Mouse (Mus musculus) forebrain, embryonic 12.5 days (tissue): Measurements from ENCODE around the gene Cacng8. TPM values are rescaled to one million over a fixed set of nuclear protein-coding genes. Genes with fewer than 3 reads are reported as not detected.
"Not testable (repeated sequence)": the region's sequence is repeated elsewhere in the genome, so short reads cannot be mapped to it uniquely, and the experiment has no call there.

ENCODE experiments used
- ATAC-seq: fragments of 200-750 bp; cut with Nextera tagmentation; 2 replicates; pipeline ENCODE4 v1.8.0; 2017; ENCODE audit warnings: moderate TSS enrichment; ENCODE audit not compliant: low FRiP score
- H3K27ac ChIP-seq: fragments of 300-500 bp; sonication (generic); 2 replicates; pipeline ENCODE4 v1.5.1; 2016; ENCODE audit warnings: mild to moderate bottlenecking
- H3K27me3 ChIP-seq: fragments of 300-500 bp; sonication (generic); 2 replicates; pipeline ENCODE4 v1.6.1; 2016; ENCODE audit warnings: mild to moderate bottlenecking
- H3K36me3 ChIP-seq: fragments of 300-500 bp; sonication (generic); replicated peaks from 2 replicates; pipeline ENCODE4 v1.6.1; 2016; ENCODE audit warnings: mild to moderate bottlenecking
- H3K4me1 ChIP-seq: fragments of 300-500 bp; sonication (generic); 2 replicates; pipeline ENCODE4 v1.6.1; 2016
- H3K4me2 ChIP-seq: fragments of 300-500 bp; sonication (generic); 2 replicates; pipeline ENCODE4 v1.6.1; 2016; ENCODE audit warnings: mild to moderate bottlenecking, moderate library complexity
- H3K4me3 ChIP-seq: fragments of 300-500 bp; sonication (generic); replicated peaks from 2 replicates; pipeline ENCODE4 v1.5.1; 2016; ENCODE audit warnings: mild to moderate bottlenecking
- H3K9ac ChIP-seq: fragments of 300-500 bp; sonication (generic); 2 replicates; pipeline ENCODE4 v1.6.1; 2016; ENCODE audit warnings: mild to moderate bottlenecking
- H3K9me3 ChIP-seq: fragments of 300-500 bp; sonication (generic); 2 replicates; pipeline ENCODE4 v1.6.1; 2016
- WGBS: fragments of 180-500 bp; shearing (Covaris S2); methylation state at CpG from one replicate; pipeline ENCODE4 v1.1.7; 2016; 5-methylcytosine and 5-hydroxymethylcytosine counted together
- polyA plus RNA-seq: library from polyadenylated mRNA; unstranded; fragments of >200 nt; fragmentation: Nextera tagmentation; extraction: Ambion mirVana; gene quantifications from 2 replicates; pipeline ENCODE4 v1.2.1, GENCODE M21; 2016

Cacng8 gene
- polyA plus RNA-seq, 1 experiment from 2014 or later: 8.2 TPM

GRCm38 (mm10) chr7:3389444-3390412 lies 755 bp upstream of the Cacng8 start:
- H3K4me1 ChIP-seq: peaks cover 31% of the 10 kb centered on the region
- H3K4me3 ChIP-seq: peak overlapping the region; percentile 47
- no peaks in the 10 kb centered on the region for H3K27me3 ChIP-seq
- no peaks in the 10 kb centered on the region for H3K9me3 ChIP-seq
- peaks cover 9% of the 10 kb centered on the region for H3K36me3 ChIP-seq
- peak overlapping the region; percentile 71 for H3K27ac ChIP-seq
- peak overlapping the region; percentile 59 for H3K9ac ChIP-seq
- peak; percentile 73 for ATAC-seq
- H3K4me2 ChIP-seq: peak overlapping the region; percentile 69
- WGBS: 5% methylated on average over 14 of the region's 17 CpGs

GRCm38 (mm10) chr7:3391081-3391451 lies 583 bp downstream of the Cacng8 start:
- Histone ChIP-seq H3K9me3 (no peaks in the 10 kb centered on the region), H3K36me3 (peaks cover 17% of the 10 kb centered on the region), H3K9ac (peak overlapping the region; percentile 73), H3K27me3 (no peaks in the 10 kb centered on the region), H3K4me2 (peak overlapping the region; percentile 69), H3K27ac (peak overlapping the region; percentile 46; the same call in 1 of the 2 replicates), H3K4me1 (peaks cover 31% of the 10 kb centered on the region), H3K4me3 (peak overlapping the region; percentile 47)
- WGBS: under 1% methylated on average over 12 of the region's 12 CpGs
- ATAC-seq: peak; percentile 36

DNA sequence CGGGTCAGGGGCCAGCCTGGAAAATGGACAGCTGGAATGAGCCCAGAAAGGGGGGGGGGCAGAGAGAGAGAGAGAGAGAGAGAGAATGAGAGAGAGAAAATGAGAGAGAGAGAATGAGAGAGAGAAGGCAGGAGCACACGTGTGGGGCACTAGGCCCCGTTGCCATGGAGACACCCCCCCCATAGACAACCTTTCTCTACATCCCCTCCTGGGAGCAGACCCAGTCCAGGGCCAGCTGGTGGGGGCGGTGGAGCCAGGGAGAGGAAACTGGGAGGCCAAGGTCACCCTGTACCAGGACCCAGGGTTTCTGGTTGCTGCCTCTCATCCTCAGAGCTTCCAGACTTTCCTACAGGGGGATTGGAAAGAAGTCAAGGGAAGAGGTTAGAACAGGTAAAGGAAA lies 1.3 kb downstream of the Cacng8 start:
- WGBS: 10% methylated on average over 4 of the region's 4 CpGs
- peak overlapping the region; percentile 73; the same call in 1 of the 2 replicates for H3K9ac ChIP-seq
- no peaks in the 10 kb centered on the region for H3K9me3 ChIP-seq
- peak overlapping the region; percentile 61; the same call in 1 of the 2 replicates for H3K27ac ChIP-seq
- peaks cover 31% of the 10 kb centered on the region for H3K4me1 ChIP-seq
- no peaks in the 10 kb centered on the region for H3K27me3 ChIP-seq
- H3K36me3 ChIP-seq: peaks cover 17% of the 10 kb centered on the region
- peak; percentile 51 for ATAC-seq
- peak overlapping the region; percentile 47 for H3K4me3 ChIP-seq
- peak overlapping the region; percentile 69 for H3K4me2 ChIP-seq

- H3K4me2 ChIP-seq: peak overlapping the region; percentile 10; the same call in 1 of the 2 replicates
These were observed 6.9 kb downstream of the Cacng8 start for GRCm38 (mm10) chr7:3397355-3397754.

DNA sequence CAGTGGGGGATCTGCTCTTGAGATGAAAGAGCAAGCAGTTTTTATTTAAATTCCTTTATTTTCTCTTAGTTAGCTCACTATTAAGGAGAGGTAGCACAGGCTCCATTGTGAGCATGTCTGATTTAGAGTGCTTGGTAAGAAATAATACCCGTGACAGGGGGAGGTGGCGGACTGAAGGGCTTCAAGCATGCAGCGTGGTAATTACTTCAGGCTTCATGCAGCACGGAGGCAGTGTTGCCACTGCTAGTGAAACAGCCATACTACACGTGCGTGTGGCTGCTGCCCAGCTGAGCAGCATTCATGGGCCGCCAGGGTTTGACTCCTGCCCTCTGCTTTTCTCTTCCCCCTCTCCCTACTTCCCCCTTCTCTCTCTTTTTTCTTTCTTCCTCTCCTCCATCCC lies 7.3 kb downstream of the Cacng8 start:
- 17% methylated on average over 7 of the region's 7 CpGs for WGBS

More at GRCm38 (mm10) chr7:3397355-3397754, 6.9 kb downstream of the Cacng8 start:
- Histone ChIP-seq H3K9me3 (no peaks in the 10 kb centered on the region), H3K27me3 (no peaks in the 10 kb centered on the region), H3K27ac (no peak overlapping the region; the same call in 1 of the 2 replicates), H3K4me3 (no peak overlapping the region), H3K4me1 (peaks cover 14% of the 10 kb centered on the region), H3K36me3 (peaks cover 17% of the 10 kb centered on the region), H3K9ac (no peak overlapping the region)
- peak; percentile 42; the same call in 1 of the 2 replicates for ATAC-seq
- 57% methylated on average over 9 of the region's 10 CpGs for WGBS

DNA sequence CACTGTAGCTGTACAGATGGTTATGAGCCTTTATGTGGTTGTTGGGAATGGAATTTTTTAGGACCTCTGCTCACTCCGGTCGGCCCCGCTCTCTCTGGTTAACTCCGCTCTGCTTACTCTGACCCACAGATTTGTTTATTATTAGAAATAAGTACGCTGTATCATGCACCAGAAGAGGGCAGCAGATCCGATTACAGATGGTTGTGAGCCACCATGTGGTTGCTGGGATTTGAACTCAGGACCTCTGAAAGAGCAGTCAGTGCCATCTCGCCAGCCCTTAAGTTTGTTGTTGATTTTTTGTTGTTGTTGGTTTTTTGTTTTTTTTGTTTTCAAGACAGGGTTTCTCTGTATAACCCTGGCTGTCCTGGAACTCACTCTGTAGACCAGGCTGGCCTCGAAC lies 7.9 kb downstream of the Cacng8 start:
- not testable (repeated sequence) for H3K9ac ChIP-seq, H3K4me2 ChIP-seq, H3K27ac ChIP-seq, H3K27me3 ChIP-seq, H3K9me3 ChIP-seq, H3K4me3 ChIP-seq, ATAC-seq
- Histone ChIP-seq H3K36me3 (peaks cover 17% of the 10 kb centered on the region), H3K4me1 (peaks cover 12% of the 10 kb centered on the region)
- WGBS: 94% methylated on average over 8 of the region's 8 CpGs

More for the DNA sequence above, 7.3 kb downstream of the Cacng8 start:
- peak overlapping the region; percentile 10; the same call in 1 of the 2 replicates for H3K4me2 ChIP-seq
- peaks cover 17% of the 10 kb centered on the region for H3K36me3 ChIP-seq
- no peaks in the 10 kb centered on the region for H3K27me3 ChIP-seq
- no peaks in the 10 kb centered on the region for H3K9me3 ChIP-seq
- no peak overlapping the region for H3K4me3 ChIP-seq
- no peak overlapping the region; the same call in 1 of the 2 replicates for H3K9ac ChIP-seq
- ATAC-seq: peak; percentile 66
- H3K4me1 ChIP-seq: peaks cover 12% of the 10 kb centered on the region
- no peak overlapping the region; the same call in 1 of the 2 replicates for H3K27ac ChIP-seq

DNA sequence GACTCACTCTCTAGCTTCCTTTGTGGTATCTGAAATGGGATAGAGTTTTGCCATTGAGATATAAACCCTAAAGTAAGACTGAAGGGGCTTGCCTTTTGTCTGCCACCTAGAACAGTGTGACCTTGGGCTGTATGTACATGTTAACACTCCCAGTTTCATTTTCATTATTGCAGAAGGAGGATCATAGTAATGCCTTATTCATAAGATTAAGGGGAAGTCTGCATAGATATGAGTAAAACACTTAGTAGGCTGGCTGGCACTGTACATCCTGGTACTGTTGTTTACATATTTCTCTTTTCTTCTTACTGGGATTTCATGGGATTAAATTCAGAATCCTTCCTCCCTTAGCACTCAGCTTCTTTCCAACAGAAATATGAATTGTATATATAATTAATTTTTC lies 9.5 kb downstream of the Cacng8 start:
- Histone ChIP-seq H3K9me3 (no peaks in the 10 kb centered on the region), H3K27ac (no peak overlapping the region), H3K4me1 (peaks cover 12% of the 10 kb centered on the region), H3K4me2 (no peak overlapping the region), H3K27me3 (no peaks in the 10 kb centered on the region), H3K4me3 (no peak overlapping the region), H3K9ac (no peak overlapping the region), H3K36me3 (peaks cover 14% of the 10 kb centered on the region; the same call in 1 of the 2 replicates)
- no peak for ATAC-seq

DNA sequence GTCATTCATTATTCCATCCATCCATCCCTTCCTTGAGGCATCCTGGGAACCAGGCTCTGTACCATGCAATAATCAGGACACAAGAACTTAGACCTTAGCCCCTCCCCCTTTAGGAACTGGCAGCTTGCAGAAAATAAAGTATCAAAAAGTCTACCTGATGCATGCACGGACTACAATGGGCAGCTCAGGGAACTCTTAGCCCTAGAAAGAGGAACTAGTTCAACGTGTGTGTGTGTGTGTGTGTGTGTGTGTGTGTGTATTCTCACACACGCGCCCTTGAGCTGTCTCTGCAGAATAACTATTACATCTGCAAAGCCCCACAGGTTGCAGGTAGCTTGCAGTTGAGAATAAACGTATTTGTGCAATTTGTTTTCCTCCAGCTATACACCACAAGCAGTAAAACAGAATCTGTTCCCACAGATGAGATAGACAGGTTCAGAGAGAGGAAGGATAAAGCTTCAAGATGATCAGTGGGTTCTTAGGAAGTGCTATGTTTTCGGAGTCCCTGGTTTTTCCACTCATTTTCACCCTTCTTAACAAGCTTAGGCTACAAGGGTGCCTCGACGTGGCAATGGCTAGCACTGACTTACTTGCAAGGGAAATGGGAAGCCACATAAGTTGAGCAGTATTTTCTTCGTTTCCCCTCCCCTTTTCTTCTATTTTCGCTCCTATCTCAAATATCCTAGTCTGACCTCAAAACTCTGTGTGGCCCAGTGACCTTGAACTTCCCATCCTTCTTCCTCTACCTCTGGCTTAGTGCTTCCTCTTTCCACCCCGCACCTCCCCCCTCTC lies 19.4 kb downstream of the Cacng8 start:
- no peak for ATAC-seq
- H3K9me3 ChIP-seq: no peaks in the 10 kb centered on the region

DNA sequence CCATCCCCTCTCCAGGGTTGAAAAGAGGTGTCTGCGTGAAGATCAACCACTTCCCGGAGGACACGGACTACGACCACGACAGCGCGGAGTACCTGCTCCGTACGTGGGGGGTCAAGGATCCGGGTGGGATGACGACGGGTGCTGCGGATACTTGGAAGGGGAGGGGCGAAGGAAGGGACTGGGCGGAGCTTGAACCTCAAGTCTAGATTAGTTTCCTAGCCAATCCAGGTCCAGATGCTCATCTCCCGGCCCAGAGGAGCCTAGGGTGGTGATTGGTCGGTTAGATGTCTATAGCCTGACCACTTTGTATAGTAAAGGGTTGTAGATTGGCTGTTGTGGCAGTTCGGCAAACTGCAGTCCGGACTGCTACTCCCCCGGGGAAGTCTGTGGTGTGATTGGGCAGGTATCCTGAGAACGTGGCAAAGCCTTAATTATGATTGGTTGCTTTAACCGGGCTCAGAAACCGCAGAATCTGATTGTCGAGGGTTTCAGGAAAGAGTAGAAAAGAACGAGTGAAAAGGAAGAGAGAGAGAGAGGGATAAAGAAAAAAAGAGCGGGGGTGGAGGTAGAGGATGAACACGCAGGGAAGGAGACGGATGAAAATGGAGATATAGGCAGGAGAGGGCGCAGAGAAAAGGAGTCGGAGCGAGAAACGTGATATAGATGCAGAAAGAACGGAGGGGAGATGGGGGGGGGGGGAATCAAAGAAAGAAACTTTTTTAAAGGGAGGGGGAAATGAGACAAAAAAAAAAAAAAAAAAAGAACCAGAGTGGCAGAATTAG lies 20.9 kb downstream of the Cacng8 start:
- H3K27me3 ChIP-seq: peaks cover 38% of the 10 kb centered on the region
- no peaks in the 10 kb centered on the region for H3K9me3 ChIP-seq
- ATAC-seq: peak; percentile 94
- peak overlapping the region; percentile 45 for H3K4me3 ChIP-seq
- H3K9ac ChIP-seq: peak overlapping the region; percentile 50
- under 1% methylated on average over 33 of the region's 33 CpGs for WGBS
- H3K27ac ChIP-seq: peak overlapping the region; percentile 26; the same call in 1 of the 2 replicates
- peak overlapping the region; percentile 79 for H3K4me2 ChIP-seq
- H3K36me3 ChIP-seq: no peaks in the 10 kb centered on the region
- peaks cover 24% of the 10 kb centered on the region for H3K4me1 ChIP-seq

More for the DNA sequence above, 19.4 kb downstream of the Cacng8 start:
- H3K9ac ChIP-seq: no peak overlapping the region
- peaks cover 28% of the 10 kb centered on the region for H3K27me3 ChIP-seq
- no peak overlapping the region for H3K27ac ChIP-seq
- WGBS: 71% methylated on average over 11 of the region's 11 CpGs
- H3K4me1 ChIP-seq: peaks cover 18% of the 10 kb centered on the region
- no peaks in the 10 kb centered on the region for H3K36me3 ChIP-seq
- H3K4me2 ChIP-seq: no peak overlapping the region
- H3K4me3 ChIP-seq: no peak overlapping the region

DNA sequence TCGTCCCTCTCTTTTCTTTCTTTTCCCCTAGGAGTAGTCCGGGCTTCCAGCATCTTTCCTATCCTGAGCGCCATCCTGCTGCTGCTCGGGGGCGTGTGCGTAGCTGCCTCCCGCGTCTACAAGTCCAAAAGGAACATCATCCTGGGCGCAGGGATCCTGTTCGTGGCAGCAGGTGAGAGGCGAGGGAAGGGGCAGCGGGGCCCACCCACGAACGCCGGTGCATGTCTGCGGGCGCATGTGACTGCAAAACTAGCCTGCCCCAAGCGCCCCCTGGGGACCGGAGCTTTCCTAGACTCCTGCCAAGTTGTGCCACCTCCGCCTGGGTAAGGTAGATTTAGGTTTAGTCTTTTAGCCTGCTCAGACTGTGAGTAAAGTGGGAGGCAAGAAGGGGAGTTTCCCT lies 21.6 kb downstream of the Cacng8 start:
- WGBS: under 1% methylated on average over 20 of the region's 20 CpGs

GRCm38 (mm10) chr7:3414888-3415287 lies 24.4 kb downstream of the Cacng8 start:
- Histone ChIP-seq H3K27me3 (peaks cover 65% of the 10 kb centered on the region), H3K9ac (peak overlapping the region; percentile 87), H3K4me2 (peak overlapping the region; percentile 100), H3K4me1 (peaks cover 24% of the 10 kb centered on the region), H3K27ac (0 out of 2 replicates have a peak overlapping the region, but pooled peaks have one; percentile 19), H3K9me3 (no peaks in the 10 kb centered on the region), H3K4me3 (peak overlapping the region; percentile 60), H3K36me3 (no peaks in the 10 kb centered on the region)
- WGBS: 1% methylated on average over 38 of the region's 47 CpGs
- peak; percentile 12; the same call in 1 of the 2 replicates for ATAC-seq

More for the DNA sequence above, 21.6 kb downstream of the Cacng8 start:
- Histone ChIP-seq H3K9ac (peak overlapping the region; percentile 50), H3K4me2 (peak overlapping the region; percentile 79), H3K4me1 (peaks cover 24% of the 10 kb centered on the region), H3K9me3 (no peaks in the 10 kb centered on the region), H3K27me3 (peaks cover 45% of the 10 kb centered on the region), H3K27ac (no peak overlapping the region), H3K36me3 (no peaks in the 10 kb centered on the region), H3K4me3 (peak overlapping the region; percentile 45)
- no peak for ATAC-seq
